Mouse (Mus musculus): ENCODE data around the gene Gm6890.
"Not testable (repeated sequence)": the region's sequence is repeated elsewhere in the genome, so short reads cannot be mapped to it uniquely, and the experiment has no call there.

Gene Gm6890

GRCm38 (mm10) chrX:74740627-74741026, at the start of gene Gm6890:
Gene Gm6890, plus strand, starts transcription at chrX:74740927.
- DNase-seq (ENCODE audit: low spot score in 2 of 2): not testable (repeated sequence)

GRCm38 (mm10) chrX:74726195-74726594, 14.5 kb upstream of the Gm6890 start:
- DNase-seq (ENCODE audit: low spot score in 2 of 2): not testable (repeated sequence)

GRCm38 (mm10) chrX:74770715-74771114, 30.0 kb downstream of the Gm6890 start:
- not testable (repeated sequence) for DNase-seq (ENCODE audit: low spot score in 2 of 2)
